Mouse (Mus musculus): ENCODE results near the gene Olfr765. TPM values are rescaled to one million over a fixed set of nuclear protein-coding genes. Genes with fewer than 3 reads are reported as not detected.
"Not testable (repeated sequence)": the region's sequence is repeated elsewhere in the genome, so short reads cannot be mapped to it uniquely, and the experiment has no call there.

The Olfr765 gene
- polyA plus RNA-seq, 1 experiment, result not detected

DNA sequence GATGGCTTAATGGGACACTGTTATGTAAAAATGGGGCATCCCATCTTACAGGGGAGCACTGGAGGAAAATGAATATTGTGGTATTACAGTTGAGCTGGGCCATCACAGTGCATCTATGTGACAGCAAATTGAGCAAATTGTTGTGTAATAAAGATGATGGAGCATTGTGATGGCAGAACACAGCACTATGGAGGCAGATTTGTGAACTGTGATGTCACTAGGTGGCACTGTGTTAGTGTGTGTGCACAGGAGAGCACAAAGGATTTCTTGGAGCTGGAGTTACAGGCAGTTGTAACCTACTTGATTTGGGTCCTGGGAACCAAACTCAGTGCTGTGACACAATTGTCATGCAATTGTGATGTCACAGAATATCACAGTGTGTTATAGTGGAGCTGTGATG is 26.5 kb downstream of the Olfr765 start:
- H3K4me1 ChIP-seq (ENCODE audit: control insufficient read depth, insufficient read depth, low read length), result no peaks in the 10 kb centered on the region
- no peak for DNase-seq
- no peak for TF ChIP-seq POLR2A (IDR thresholded peaks at IDR 0.05; ENCODE audit: low read depth, low read length)
- TF ChIP-seq CTCF (conservative IDR thresholded peaks at IDR 0.05; ENCODE audit: insufficient read depth, insufficient read length, low read depth, low read length), result no peak
- H3K4me3 ChIP-seq (ENCODE audit: insufficient read depth, low read depth, low read length), result no peak overlapping the region
- H3K27me3 ChIP-seq (replicated peaks; ENCODE audit: control insufficient read depth, insufficient read depth, low read length), result no peaks in the 10 kb centered on the region
- H3K27ac ChIP-seq (ENCODE audit: insufficient read depth, low read depth, low read length), result no peak overlapping the region
- H3K36me3 ChIP-seq (ENCODE audit: control insufficient read depth, insufficient read depth, low read length), result no peaks in the 10 kb centered on the region

DNA sequence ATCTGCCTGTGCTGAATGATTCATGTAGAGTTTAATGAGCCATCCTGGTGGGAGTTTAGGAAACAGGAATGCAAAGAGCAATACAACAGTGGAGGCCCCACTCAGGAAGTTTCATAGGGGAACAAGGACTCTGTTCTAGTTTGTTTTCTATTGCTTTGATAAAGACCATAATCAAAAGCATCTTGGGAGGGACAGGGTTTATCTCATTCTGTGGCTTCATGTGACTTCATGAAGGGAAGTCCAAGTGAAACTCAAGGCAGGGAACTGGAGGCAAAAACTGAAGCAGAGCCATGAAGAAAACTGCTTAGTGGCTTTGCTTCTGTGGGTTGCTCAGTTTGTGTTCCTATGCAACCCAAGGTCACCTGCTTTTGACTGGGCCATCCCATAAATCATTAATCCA is 35.3 kb downstream of the Olfr765 start:
- H3K27me3 ChIP-seq (replicated peaks; ENCODE audit: control insufficient read depth, insufficient read depth, low read length), result no peaks in the 10 kb centered on the region
- no peak overlapping the region for H3K27ac ChIP-seq (ENCODE audit: insufficient read depth, low read depth, low read length)
- TF ChIP-seq CTCF (conservative IDR thresholded peaks at IDR 0.05; ENCODE audit: insufficient read depth, insufficient read length, low read depth, low read length), result no peak
- TF ChIP-seq POLR2A (IDR thresholded peaks at IDR 0.05; ENCODE audit: low read depth, low read length), result no peak
- no peaks in the 10 kb centered on the region for H3K4me1 ChIP-seq (ENCODE audit: control insufficient read depth, insufficient read depth, low read length)
- H3K4me3 ChIP-seq (ENCODE audit: insufficient read depth, low read depth, low read length), result no peak overlapping the region
- DNase-seq, result peak; percentile 11
- H3K36me3 ChIP-seq (ENCODE audit: control insufficient read depth, insufficient read depth, low read length), result no peaks in the 10 kb centered on the region

- DNase-seq; H3K36me3 ChIP-seq (ENCODE audit: control insufficient read depth, insufficient read depth, low read length); H3K27ac ChIP-seq (ENCODE audit: insufficient read depth, low read depth, low read length); H3K4me3 ChIP-seq (ENCODE audit: insufficient read depth, low read depth, low read length); H3K27me3 ChIP-seq (replicated peaks; ENCODE audit: control insufficient read depth, insufficient read depth, low read length); H3K4me1 ChIP-seq (ENCODE audit: control insufficient read depth, insufficient read depth, low read length): not testable (repeated sequence)
- 40% methylated on average over 2 of the region's 5 CpGs for WGBS
Measured at GRCm38 (mm10) chr10:129011511-129011910, 38.3 kb downstream of the Olfr765 start.

- TF ChIP-seq CTCF (conservative IDR thresholded peaks at IDR 0.05; ENCODE audit: insufficient read depth, insufficient read length, low read depth, low read length) (no peak), POLR2A (IDR thresholded peaks at IDR 0.05; ENCODE audit: low read depth, low read length) (no peak)
- Histone ChIP-seq H3K4me3 (ENCODE audit: insufficient read depth, low read depth, low read length) (no peak within 1 kb of the TSS), H3K27me3 (replicated peaks; ENCODE audit: control insufficient read depth, insufficient read depth, low read length) (no peaks in the 10 kb centered on the region), H3K36me3 (ENCODE audit: control insufficient read depth, insufficient read depth, low read length) (no peaks in the 10 kb centered on the region), H3K4me1 (ENCODE audit: control insufficient read depth, insufficient read depth, low read length) (no peaks in the 10 kb centered on the region), H3K27ac (ENCODE audit: insufficient read depth, low read depth, low read length) (no peak within 1 kb of the TSS)
- no peak for DNase-seq
- 60% methylated on average over 2 of the region's 2 CpGs for WGBS
Measured at GRCm38 (mm10) chr10:129010288-129010841, 39.4 kb downstream of the Olfr765 start, which contains the start of gene Olfr763. Gene Olfr763 (plus strand): TSS chr10:129010791.

- Histone ChIP-seq H3K4me1 (ENCODE audit: control insufficient read depth, insufficient read depth, low read length) (no peaks in the 10 kb centered on the region), H3K27me3 (replicated peaks; ENCODE audit: control insufficient read depth, insufficient read depth, low read length) (no peaks in the 10 kb centered on the region), H3K27ac (ENCODE audit: insufficient read depth, low read depth, low read length) (no peak overlapping the region), H3K4me3 (ENCODE audit: insufficient read depth, low read depth, low read length) (no peak overlapping the region), H3K36me3 (ENCODE audit: control insufficient read depth, insufficient read depth, low read length) (no peaks in the 10 kb centered on the region)
- 87% methylated on average over 14 of the region's 14 CpGs for WGBS
- TF ChIP-seq CTCF (conservative IDR thresholded peaks at IDR 0.05; ENCODE audit: insufficient read depth, insufficient read length, low read depth, low read length) (no peak), POLR2A (IDR thresholded peaks at IDR 0.05; ENCODE audit: low read depth, low read length) (no peak)
- no peak for DNase-seq
Measured at GRCm38 (mm10) chr10:129004032-129004920, 45.5 kb downstream of the Olfr765 start.

DNA sequence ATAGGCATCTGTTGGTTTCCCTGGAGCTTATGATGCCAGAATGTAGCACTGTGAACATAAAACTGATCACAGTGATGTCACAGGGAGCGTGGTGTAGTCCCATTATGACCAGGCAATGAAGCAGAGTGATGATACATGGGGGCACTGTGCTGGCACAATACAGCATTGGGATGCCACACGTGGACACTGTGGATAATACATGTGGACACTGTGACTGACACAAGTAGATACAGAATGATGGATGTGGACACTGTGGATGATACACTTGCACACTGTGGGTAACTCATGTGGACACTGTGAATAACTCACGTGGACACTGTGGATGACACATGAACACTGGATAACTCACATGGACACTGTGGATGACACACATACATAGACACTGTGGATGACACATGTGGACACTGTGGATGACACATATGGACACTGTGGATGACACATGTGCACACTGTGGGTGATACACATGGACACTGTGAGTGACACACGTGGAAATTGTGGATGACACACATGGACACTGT is 53.2 kb downstream of the Olfr765 start:
- Histone ChIP-seq H3K36me3 (ENCODE audit: control insufficient read depth, insufficient read depth, low read length) (no peaks in the 10 kb centered on the region), H3K27me3 (replicated peaks; ENCODE audit: control insufficient read depth, insufficient read depth, low read length) (no peaks in the 10 kb centered on the region), H3K27ac (ENCODE audit: insufficient read depth, low read depth, low read length) (no peak overlapping the region), H3K4me1 (ENCODE audit: control insufficient read depth, insufficient read depth, low read length) (no peaks in the 10 kb centered on the region), H3K4me3 (ENCODE audit: insufficient read depth, low read depth, low read length) (no peak overlapping the region)
- WGBS, result 75% methylated on average over 4 of the region's 4 CpGs
- TF ChIP-seq POLR2A (IDR thresholded peaks at IDR 0.05; ENCODE audit: low read depth, low read length) (no peak), CTCF (conservative IDR thresholded peaks at IDR 0.05; ENCODE audit: insufficient read depth, insufficient read length, low read depth, low read length) (no peak)
- DNase-seq, result no peak

DNA sequence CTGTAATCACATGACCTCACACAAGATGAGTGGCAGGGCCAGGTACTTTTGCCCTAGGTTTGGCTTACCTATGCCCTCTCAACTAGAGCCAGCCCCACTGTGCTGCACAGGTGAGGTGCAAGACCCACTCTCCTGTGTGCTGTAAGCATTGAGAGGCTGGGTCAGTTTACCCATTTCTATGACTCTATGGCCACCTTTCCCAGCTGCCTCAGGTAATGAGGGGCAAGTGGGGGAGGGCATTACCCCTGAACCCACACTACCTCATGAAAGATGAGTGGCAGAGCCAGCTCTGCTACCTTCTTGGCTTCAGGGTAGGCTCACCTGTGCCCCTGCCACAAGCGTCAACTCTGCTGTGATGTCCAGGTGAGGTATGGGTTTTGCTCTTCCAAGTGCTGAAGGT is 54.0 kb downstream of the Olfr765 start:
- Histone ChIP-seq H3K4me1 (ENCODE audit: control insufficient read depth, insufficient read depth, low read length) (no peaks in the 10 kb centered on the region), H3K36me3 (ENCODE audit: control insufficient read depth, insufficient read depth, low read length) (no peaks in the 10 kb centered on the region), H3K4me3 (ENCODE audit: insufficient read depth, low read depth, low read length) (no peak overlapping the region), H3K27ac (ENCODE audit: insufficient read depth, low read depth, low read length) (no peak overlapping the region), H3K27me3 (replicated peaks; ENCODE audit: control insufficient read depth, insufficient read depth, low read length) (no peaks in the 10 kb centered on the region; the same call in 1 of the 2 replicates)
- 97% methylated on average over 1 of the region's 1 CpGs for WGBS
- no peak for TF ChIP-seq CTCF (conservative IDR thresholded peaks at IDR 0.05; ENCODE audit: insufficient read depth, insufficient read length, low read depth, low read length)
- TF ChIP-seq POLR2A (IDR thresholded peaks at IDR 0.05; ENCODE audit: low read depth, low read length), result no peak
- no peak for DNase-seq

Other genes with a start within 250 kb of the Olfr765 start
- gene Dnajc14, start 245.9 kb downstream of the Olfr765 start, polyA plus RNA-seq (2012; rRNA removed), result 16.2 and 17.3 TPM in 2 replicates
- 10.0 and 11.8 TPM in 2 replicates for gene Tmem198b, start 245.6 kb downstream of the Olfr765 start, polyA plus RNA-seq (2012; rRNA removed)
- 5.6 and 13.7 TPM in 2 replicates for gene Sarnp, start 232.7 kb downstream of the Olfr765 start, polyA plus RNA-seq (2012; rRNA removed)
- gene Ormdl2, start 228.4 kb downstream of the Olfr765 start, polyA plus RNA-seq (2012; rRNA removed), result 82.9 and 92.1 TPM in 2 replicates
- gene Gdf11, start 158.3 kb downstream of the Olfr765 start, polyA plus RNA-seq (2012; rRNA removed), result 2.5 and 2.9 TPM in 2 replicates
- 713 and 847 TPM in 2 replicates for gene Cd63, start 149.0 kb downstream of the Olfr765 start, polyA plus RNA-seq (2012; rRNA removed)
- 38.9 and 46.0 TPM in 2 replicates for gene Rdh5, start 127.1 kb downstream of the Olfr765 start, polyA plus RNA-seq (2012; rRNA removed)
- 339 and 365 TPM in 2 replicates for gene Bloc1s1, start 126.0 kb downstream of the Olfr765 start, polyA plus RNA-seq (2012; rRNA removed)
- gene Itga7, start 116.2 kb downstream of the Olfr765 start, polyA plus RNA-seq (2012; rRNA removed), result 14.6 and 17.8 TPM in 2 replicates
- gene Mettl7b, start 89.0 kb downstream of the Olfr765 start, polyA plus RNA-seq (2012; rRNA removed), result 234 and 269 TPM in 2 replicates
- gene Olfr9, start 60.6 kb downstream of the Olfr765 start, polyA plus RNA-seq (2012; rRNA removed), result not detected in 2 replicates
- gene Olfr763, start 39.2 kb downstream of the Olfr765 start, polyA plus RNA-seq (2012; rRNA removed), result not detected in 2 replicates
- not detected in 2 replicates for gene Olfr764-ps1, start 10.1 kb downstream of the Olfr765 start, polyA plus RNA-seq (2012; rRNA removed)
- not detected in 2 replicates for gene Olfr766-ps1, start 19.0 kb upstream of the Olfr765 start, polyA plus RNA-seq (2012; rRNA removed)
- gene Olfr767, start 32.9 kb upstream of the Olfr765 start, polyA plus RNA-seq (2012; rRNA removed), result not detected in 2 replicates
- gene Olfr768, start 49.4 kb upstream of the Olfr765 start, polyA plus RNA-seq (2012; rRNA removed), result not detected in 2 replicates
- not detected in 2 replicates for gene Olfr769, start 67.9 kb upstream of the Olfr765 start, polyA plus RNA-seq (2012; rRNA removed)
- not detected in 2 replicates for gene Olfr770, start 89.0 kb upstream of the Olfr765 start, polyA plus RNA-seq (2012; rRNA removed)
- gene Olfr771, start 114.8 kb upstream of the Olfr765 start, polyA plus RNA-seq (2012; rRNA removed), result not detected in 2 replicates
- gene Olfr772, start 127.9 kb upstream of the Olfr765 start, polyA plus RNA-seq (2012; rRNA removed), result not detected in 2 replicates
- not detected in 2 replicates for gene Olfr773, start 137.4 kb upstream of the Olfr765 start, polyA plus RNA-seq (2012; rRNA removed)
- gene Olfr774, start 186.2 kb upstream of the Olfr765 start, polyA plus RNA-seq (2012; rRNA removed), result not detected in 2 replicates
- not detected in 2 replicates for gene Olfr775, start 198.4 kb upstream of the Olfr765 start, polyA plus RNA-seq (2012; rRNA removed)
- gene Olfr776, start 209.1 kb upstream of the Olfr765 start, polyA plus RNA-seq (2012; rRNA removed), result not detected in 2 replicates
- not detected in 2 replicates for gene Olfr777, start 221.5 kb upstream of the Olfr765 start, polyA plus RNA-seq (2012; rRNA removed)

All from kidney, adult 2 months (tissue).